Mouse (Mus musculus): Measurements from ENCODE around the gene Kif26a.

The Kif26a gene

DNA sequence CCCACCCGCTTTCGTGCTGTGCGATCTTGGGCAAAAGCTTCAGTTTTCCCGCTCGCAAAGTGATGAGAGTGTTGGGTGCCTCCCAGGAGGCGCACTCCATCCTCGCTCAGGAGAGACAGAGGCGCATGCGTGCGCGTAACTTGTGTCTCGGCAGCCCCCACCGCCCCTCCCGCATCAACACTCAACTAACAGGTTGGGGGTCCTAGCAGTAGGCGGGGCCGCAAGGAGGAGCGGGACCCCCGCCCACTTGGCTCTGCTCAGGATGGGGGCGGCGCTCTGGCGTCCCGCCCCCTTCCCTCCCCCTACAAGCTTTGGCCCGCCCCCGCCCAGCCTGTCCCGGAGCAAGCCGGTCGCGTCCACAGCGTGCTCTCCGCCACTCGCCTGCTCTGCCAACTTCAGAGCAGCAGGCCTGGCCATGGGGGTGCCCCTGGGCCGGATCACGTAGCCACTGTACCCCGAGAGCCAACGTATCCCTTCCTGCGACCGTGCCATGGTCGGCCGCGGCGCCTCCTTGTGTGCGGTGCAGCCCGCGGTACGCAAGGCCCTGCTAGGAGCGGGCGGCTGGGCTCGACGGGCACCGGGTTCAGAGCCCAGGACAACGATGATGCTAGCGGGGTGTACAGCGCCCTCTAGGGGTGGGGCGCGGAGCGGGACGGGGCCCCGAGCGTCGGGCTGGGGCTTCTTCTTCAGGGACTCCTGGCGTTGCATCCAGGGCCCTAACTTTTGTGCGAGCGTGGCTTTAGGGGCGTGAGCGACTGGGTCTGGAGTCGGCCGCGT lies at the start of gene Kif26a:
Gene Kif26a, plus strand, starts transcription at position 334 of the 777 bp plus-strand sequence.
- no peak for DNase-seq (ENCODE audit: low spot score in 2 of 2)

DNA sequence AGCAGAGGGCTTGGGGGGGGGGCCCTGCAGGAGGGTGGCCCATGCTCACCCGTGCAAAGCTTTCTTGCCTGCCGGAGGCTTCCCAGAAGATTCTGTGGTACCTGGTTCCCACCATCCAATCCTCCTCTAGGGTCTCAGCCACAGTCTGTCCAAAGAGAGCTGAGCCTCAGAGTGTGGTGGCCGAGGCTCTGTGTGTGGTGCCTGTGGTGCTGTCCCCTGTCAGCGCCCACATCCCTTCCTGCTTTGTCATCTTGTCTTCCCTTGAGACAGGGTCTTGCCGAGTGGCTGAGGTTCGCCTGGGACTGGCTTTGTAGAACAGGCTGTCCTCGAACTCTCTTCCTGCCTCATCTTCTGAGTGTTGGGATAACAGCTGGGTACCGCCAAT lies 49.3 kb upstream of the Kif26a start:
- DNase-seq (ENCODE audit: low spot score in 2 of 2), result no peak

DNA sequence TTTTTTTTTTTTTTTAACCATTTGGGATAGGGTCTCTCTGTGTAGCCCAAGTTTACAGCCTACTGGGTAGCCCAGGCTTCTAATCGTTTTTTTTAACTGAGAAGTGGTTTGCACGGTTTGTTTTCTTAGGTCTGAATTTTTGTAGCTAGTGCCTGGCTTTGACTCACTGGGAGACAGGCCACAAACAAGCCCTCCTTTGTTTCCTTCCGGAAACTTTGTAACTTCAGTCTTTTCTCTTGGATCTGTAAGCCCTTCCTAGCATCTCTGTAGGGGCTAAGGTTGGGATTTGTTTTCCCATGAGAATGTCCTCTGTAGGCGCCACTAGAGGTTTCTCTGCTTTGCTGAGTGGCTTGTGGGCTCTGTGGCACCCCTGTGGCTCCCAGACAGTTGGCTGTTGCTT lies 45.9 kb upstream of the Kif26a start:
- DNase-seq (ENCODE audit: low spot score in 2 of 2), result no peak

DNA sequence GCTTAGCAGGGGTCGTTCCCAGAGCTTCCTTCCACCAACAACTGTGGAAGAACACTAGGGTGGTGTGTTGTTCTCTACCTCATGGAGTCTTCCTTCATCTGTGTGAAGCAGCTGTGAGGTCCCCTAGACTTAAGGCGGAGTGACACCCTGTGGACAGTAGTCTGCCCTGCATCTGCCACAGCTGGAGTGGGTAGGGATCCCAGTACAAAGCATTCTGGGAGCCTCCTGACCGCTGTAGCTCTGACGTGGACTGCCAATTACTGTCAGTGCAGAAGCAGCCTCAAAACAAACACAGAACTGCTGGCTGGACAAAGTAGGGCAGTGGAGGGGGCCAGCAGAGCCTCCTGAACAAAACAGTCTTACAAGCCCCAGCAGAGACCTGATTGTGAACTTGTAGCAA lies 45.0 kb upstream of the Kif26a start:
- no peak for DNase-seq (ENCODE audit: low spot score in 2 of 2)

DNA sequence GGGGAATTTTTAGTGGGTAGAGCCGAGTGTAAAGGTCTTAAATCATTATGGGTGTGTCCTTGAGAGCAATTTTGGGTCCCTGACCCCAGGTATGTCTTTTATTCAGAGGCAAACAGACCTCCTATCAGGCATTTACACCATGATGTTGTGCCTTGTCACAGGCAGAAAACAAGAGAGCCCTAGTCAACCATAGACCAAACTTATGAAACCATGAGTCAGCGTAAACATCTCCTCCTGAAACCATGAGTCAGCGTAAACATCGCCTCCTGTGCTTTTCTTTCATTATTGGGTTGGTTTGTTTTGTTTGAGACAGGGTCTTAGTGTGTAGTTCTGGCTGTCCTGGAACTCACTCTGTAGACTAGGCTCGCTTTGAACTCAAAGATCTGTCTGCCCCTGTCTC lies 42.8 kb upstream of the Kif26a start:
- no peak for DNase-seq (ENCODE audit: low spot score in 2 of 2)

DNA sequence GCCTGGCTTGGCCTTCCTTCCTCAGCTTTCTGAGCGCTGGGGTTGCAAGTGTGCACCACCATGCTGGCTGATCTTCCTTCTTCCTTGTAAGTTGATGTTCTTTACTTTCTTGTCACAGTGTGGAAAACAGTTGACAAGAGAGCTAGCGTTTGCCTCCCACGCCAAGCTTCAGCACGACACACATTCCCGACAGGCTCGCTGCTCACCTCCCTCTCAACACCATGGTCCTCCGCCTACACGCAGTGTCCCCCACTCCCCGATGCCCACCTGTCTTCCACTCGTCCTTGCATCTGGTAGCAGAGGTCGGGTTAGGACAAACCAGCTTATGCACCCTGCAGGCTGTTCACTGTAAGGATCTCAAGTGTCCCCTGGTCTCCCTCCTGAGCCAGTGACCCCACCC lies 41.1 kb upstream of the Kif26a start:
- DNase-seq (ENCODE audit: low spot score in 2 of 2), result no peak

DNA sequence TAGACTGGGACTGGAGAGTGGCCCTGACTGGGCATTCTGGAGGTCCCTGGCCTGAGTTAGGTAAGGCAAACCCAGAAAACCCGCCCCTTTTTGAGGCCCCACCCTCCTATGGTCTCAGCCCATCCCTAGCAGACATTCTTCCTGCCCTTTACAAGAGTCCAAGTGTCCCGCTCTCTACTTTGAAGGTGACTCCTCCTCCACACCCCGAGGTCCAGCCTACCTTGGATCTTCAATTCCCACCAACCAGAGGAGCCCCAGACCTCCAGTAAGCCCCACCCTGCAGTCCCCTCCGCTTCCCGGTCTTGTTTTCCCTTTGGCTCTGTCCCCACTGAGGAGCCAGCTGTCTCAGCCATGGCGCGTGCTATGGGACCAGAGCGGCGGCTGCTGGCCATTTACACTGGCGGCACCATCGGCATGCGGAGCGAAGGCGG lies 39.5 kb upstream of the Kif26a start, which contains the start of gene Aspg:
Gene Aspg, plus strand, starts transcription at position 139 of the 431 bp plus-strand sequence.
- DNase-seq (ENCODE audit: low spot score in 2 of 2), result no peak

DNA sequence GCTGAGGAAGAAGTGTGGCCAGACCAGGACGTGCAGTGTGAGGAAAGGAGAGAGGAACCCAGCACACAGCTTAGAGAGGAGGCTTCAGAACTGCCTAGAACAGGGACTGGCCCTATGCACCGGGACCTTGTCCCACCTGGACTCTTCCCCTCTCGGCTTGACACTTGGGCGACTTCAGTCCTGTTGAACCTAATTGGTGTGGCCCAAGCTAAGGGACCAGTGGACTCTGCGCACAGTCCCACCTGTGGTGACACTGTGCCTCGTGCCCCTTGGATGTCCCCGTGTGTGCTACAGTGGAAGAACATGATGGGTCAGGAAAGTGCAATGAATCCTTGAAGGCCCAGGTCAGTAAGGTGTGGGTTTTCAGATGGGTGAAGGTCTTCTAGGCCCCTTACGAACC lies 38.3 kb upstream of the Kif26a start:
- no peak for DNase-seq (ENCODE audit: low spot score in 2 of 2)

DNA sequence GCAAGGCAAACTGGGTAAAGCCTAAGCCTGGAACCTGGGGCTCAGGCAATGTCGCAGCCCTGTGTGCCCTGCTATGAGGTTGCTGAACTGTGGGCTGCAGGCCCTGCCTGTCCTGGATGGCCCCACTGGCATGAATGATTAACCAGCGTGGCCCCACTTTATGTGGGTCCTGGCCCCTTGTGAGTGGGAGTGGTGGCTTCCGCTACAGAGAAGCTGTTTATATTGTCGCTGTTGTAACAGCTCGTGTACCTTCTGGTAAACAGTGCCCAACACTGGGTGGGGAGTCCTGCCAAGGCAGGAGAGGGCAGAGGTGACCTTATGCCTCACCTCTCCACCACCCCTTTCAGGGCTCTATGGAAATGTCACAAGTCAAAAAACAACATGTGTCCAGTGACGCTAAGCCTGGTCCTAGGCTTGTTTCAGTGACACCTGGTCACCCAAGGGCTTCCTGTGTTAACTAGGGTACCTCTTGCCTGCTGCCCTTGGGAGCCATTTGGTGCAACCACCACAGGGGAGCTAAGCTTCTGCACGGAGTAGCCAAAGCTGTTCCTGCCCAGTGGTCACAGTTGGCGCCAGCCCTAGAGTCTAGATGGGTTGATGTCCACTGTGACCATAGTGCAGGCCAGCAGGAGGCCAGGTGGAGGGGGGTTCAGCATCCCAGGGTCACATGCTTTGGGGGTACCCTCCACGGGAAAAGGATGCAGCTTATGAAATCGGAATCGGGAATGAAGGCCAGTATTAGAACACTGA lies 37.1 kb upstream of the Kif26a start:
- no peak for DNase-seq (ENCODE audit: low spot score in 2 of 2)

DNA sequence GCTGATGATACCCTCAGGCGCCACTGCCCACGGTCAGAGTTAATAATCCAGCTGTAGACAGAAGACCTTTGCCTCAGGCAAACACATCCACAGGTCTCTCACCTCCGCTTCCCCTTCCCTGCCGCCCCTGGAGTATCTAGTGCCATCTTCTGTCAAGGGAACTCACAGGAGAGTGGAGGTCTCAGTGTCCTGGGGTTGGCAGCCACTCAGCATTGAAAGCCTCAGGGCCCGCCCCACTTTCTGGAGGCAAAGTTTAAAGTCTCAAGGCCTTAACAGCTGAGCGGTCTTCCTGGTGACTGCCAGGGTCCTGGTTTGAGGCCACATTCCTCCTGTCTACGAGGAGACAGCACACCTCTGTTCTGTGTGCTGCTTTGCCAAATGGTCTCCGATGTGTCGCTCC lies 36.3 kb upstream of the Kif26a start:
- no peak for DNase-seq (ENCODE audit: low spot score in 2 of 2)

DNA sequence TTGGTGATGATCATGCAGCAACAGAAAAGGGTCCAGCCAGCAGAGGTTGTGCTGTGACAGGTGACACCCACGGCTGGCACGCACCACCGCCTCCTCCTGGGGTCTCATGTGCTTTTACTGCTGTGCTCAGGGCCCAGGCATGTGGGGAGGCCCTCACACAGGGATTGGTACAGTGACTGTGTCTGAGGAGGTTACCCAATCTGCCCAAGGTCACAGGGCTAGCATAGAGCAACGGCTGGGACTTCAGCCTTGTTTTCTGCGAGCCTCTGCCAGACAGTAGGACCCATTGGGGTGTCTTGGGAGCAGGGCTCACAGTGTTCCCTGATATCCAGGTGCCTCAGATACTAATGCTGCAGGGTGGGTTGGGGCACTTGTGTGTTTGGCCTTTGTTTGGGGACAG lies 34.7 kb upstream of the Kif26a start:
- DNase-seq (ENCODE audit: low spot score in 2 of 2), result no peak

DNA sequence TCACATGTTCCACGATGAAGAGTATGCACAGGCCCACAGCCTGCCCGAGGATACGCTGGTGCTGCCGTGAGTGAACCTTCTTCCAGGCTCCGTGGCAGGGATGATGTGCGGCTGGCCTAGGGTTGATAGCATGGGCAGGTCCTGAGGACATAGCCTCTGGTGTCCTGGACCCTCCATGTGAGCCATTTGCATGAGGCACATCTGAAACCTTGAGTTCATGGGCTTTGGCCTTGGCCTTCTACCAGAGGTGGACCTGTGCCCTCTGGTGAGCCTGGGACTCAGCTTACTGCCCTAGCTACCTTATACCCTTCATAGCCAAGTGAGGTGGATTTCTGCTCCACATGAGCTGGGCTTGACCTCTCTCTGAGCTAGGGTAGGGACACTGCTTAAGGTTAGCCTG lies 33.8 kb upstream of the Kif26a start:
- DNase-seq (ENCODE audit: low spot score in 2 of 2), result no peak

DNA sequence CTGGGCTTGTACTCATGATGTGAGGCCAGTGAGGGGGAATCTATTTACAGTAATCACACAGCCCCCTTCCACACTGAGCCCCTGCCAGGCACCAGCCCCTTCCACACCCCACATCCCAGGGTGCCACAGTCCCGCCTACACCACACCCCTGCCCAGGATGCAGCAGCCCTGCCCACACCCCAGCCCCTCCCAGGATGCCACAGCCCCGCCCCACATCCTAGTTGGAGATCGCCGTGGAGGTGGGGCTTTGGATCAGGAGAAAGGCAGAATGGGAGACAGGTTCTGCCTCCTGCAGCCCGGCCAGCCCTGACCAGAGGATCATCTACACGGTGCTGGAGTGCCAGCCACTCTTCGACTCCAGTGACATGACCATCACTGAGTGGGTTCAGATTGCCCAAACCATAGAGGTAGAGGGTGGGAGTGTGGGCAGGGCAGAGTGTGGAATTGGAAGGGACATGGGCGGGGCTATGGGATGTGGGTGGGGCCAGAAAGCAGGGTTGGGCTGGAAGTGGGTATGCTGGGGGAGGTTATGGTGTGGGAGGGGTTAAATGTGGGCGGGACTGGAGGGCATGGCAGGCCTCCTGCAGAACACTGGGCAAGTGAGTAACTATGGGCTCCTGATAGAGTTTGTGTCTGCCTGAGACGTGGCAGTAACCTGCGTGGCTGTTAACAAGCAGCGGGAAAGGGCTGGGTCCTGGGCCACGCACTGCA lies 33.2 kb upstream of the Kif26a start:
- no peak for DNase-seq (ENCODE audit: low spot score in 2 of 2)

DNA sequence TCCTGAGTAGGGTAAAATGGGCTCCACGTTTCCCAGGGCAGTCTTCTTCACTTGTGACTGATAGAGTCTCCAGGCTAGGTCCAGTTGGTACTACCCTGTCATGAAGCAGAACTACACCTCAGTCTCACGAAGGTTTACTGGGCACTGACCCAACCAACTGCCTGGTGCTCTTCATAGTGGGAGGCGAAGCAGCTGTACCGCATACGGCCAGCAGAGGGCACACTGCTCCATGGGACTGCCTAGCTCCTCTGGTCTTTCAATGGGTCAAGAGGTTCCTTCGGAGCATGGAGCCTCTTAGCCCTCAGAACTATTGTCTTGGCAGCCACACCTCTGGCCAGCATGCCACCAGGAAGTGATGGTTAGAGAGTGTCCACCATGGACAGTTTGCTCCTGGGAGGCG lies 32.3 kb upstream of the Kif26a start:
- DNase-seq (ENCODE audit: low spot score in 2 of 2), result peak; percentile 76 to 78

DNA sequence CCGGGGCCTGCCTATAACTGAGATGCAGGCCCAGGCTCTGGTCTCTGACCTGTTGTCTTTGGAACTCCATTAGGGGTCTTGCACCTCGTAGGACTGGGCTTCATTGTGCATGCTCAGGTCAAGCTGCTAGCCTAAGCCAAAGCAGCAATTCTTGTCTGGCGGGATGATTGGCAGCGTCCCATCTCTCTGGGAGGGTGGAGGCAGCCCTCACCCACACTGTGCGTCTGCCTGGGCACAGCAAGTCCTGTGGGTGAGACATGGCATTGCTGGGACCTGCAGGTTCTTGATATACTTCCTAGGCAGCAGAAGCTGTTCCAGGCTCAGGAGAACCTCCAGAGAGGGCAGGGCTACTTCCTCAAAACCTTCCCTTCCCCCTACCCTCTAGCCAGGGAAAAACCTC lies 29.0 kb upstream of the Kif26a start:
- DNase-seq (ENCODE audit: low spot score in 2 of 2), result peak in 1 of 2 experiments; percentile 36

DNA sequence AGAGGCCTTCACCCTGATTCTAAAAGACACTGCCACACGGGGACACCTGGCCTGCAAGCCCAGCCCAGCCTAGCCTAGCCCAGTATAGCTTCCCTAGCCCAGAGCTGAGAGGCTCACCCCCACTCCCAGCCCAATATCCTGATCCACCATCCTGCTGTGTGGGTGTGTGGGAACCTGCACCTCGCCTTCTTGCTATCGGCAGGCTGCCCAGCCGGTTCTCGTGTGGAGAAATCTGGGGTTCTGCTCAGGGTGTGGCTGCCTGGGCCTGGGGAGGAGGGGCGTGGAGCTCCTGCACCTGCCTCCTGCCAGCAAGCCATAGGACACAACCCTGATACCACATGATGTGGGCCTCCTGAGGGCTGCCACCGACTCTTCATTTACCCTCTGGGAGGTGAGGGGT lies 28.4 kb upstream of the Kif26a start:
- peak; percentile 70 to 75 for DNase-seq (ENCODE audit: low spot score in 2 of 2)

DNA sequence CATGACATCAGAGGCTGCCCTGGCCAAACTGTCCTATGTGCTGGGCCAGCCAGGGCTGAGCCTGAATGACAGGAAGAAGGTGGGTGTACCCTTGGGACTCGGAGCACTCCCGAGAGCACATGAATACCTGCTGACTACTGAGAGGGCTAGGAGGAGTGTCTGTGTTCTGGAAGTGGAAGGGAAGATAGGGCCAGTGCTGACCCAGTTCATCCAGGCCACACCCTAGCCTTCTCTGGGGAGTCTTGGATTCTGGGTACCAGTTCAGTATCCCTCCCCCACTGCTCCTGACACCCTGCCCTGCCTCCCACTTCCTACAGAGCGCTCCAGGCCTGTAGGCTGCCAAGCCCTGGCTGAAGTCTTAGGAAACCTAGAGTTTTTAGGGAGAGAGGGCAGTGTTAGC lies 24.8 kb upstream of the Kif26a start:
- DNase-seq (ENCODE audit: low spot score in 2 of 2), result no peak

DNA sequence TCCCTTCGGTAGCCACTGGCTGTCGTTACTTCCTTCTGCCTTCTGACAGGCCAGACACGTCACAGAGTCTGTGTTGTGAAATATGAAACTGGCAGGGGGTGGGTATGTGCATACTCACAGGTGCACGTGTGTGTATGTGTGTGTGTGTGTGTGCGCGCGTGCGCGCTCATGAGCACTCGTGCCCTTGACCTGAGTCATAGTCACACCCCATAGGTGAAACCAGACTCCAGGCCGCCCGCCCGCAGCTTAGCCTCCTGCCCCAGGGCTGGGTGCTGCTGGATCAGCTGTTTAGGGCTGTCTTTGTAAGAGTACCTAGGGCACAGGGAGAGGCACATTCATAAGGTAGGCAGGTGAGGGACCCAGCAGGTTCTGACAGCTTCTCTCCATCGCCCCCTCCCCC lies 20.1 kb upstream of the Kif26a start:
- DNase-seq (ENCODE audit: low spot score in 2 of 2), result no peak

DNA sequence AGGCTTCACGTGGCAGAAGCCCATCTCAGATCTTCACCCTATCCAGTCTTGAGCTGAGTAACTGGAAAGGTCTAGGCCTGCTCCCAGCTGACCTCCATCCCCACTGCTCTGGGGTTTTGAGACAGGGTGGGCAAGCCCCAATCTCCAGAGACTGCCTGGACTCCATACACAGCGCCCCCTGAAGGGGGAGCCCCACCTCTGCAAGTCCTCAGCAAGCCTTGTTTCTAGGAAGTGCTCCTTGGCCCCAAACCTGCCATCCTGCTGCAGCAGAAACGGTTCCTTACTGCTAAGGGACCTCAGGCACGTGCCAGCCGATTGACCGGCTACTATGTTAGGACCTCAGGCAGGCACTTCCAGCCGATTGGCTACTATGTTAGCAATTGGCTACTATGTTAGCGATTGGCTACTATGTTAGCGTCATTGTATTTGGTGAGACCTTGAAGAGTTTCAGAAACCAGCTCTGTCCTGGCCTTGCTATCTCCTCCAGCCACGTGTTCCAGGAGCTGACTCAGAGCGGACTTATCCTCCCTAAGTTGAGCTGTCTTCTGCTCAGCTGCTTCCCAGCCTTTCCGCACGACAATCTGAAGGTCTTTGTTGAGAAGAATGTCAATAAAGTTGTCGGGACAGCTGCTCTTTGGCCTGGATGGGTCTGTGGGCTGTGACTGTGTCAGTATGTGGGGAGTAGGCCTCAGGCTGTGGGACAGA lies 18.9 kb upstream of the Kif26a start:
- no peak for DNase-seq (ENCODE audit: low spot score in 2 of 2)

DNA sequence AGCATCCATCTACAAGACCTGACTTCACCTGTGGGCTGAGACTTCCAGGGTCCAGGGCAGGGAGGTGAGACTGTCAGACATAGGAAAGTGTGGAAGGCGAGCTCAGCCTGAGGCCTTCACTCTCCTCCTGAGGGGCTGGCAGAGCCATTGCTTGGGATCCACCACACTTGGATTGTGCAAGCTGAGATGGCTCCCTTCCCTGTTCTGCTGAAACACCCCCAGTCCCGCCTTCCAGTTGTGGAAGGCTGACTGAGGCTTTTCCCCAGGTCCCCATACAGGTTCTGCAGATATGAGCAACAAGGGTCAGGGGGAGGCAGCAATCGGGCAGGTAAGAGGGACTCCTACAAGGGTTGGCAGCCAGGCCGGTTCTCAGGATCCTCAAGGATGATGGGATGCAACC lies 17.5 kb upstream of the Kif26a start:
- DNase-seq (ENCODE audit: low spot score in 2 of 2), result no peak

DNA sequence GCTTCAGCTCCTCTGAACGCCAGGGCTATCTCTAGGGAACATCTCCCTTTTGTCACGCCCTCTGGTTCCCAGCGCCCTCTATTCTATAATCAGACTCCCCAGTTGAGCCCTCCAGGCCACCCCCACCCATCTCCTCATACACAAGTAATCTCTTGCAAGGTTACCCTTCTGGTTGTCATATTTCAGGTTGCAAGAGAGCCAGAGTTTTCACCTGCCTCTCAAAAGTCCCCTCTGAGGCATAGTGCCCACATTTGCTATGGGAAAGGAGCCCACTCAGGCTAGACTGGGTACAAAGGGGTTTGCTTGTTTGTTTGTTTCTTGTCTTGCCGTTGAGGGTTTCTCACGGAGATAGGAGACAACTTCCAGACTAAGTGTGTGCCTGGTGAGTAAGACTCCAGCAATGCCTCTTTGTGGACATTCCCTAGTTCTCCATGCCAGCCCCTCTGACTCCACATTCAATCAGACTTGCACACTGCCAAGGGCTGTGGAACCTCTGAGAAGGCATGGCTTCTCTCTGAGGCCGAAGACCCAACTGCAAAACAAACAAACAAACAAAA lies 16.6 kb upstream of the Kif26a start:
- DNase-seq (ENCODE audit: low spot score in 2 of 2), result no peak
